Mouse (Mus musculus) ES-Bruce4 (cell line): Measurements from ENCODE around the gene Rpa1.

Source experiments
- CTCF ChIP-seq: IDR thresholded peaks from one replicate; pipeline ENCODE4 v1.8.1; 2011; ENCODE audit warnings: low read depth, low read length
- EP300 ChIP-seq: IDR thresholded peaks from 2 replicates; pipeline ENCODE4 v1.6.1; 2011; ENCODE audit warnings: low read depth, low read length; ENCODE audit not compliant: insufficient read depth
- POLR2A ChIP-seq: IDR thresholded peaks from one replicate; pipeline ENCODE4 v1.8.1; 2011; ENCODE audit warnings: low read length; ENCODE audit not compliant: insufficient read depth

DNA sequence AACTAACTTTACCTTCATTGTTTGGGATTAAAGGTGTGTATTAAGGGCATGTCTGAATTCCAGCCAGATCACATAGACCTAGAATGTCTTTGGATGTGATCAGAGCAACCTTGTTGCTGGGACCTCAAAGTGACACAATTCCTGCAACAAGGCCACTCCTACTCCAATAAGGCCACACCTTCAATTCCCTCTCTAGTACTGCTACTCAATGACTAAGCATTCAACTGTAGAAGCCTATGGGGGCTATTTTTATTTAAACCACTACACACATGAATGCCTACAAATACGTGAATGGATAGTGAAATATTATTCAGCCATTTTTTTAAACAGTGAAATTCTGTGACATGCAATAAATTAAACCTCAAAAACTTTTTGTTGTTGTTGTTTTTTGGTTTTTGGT is 29.0 kb upstream of the Rpa1 start:
- no peak for TF ChIP-seq CTCF
- TF ChIP-seq EP300: no peak
- no peak for TF ChIP-seq POLR2A
